Mouse (Mus musculus) olfactory bulb, adult 2 months (tissue): ENCODE data around the gene Lmtk2.

Source experiments
- CTCF ChIP-seq: fragments of 200-500 bp; IDR thresholded peaks from 2 replicates; pipeline ENCODE4 v1.5.1; 2012; ENCODE audit warnings: low read depth, mild to moderate bottlenecking, low read length, moderate library complexity; ENCODE audit not compliant: insufficient read depth
- POLR2A ChIP-seq: fragments of 200-500 bp; IDR thresholded peaks from 2 replicates; pipeline ENCODE4 v1.6.1; 2012; ENCODE audit warnings: mild to moderate bottlenecking, low read depth, low read length, moderate library complexity; ENCODE audit not compliant: insufficient read depth

DNA sequence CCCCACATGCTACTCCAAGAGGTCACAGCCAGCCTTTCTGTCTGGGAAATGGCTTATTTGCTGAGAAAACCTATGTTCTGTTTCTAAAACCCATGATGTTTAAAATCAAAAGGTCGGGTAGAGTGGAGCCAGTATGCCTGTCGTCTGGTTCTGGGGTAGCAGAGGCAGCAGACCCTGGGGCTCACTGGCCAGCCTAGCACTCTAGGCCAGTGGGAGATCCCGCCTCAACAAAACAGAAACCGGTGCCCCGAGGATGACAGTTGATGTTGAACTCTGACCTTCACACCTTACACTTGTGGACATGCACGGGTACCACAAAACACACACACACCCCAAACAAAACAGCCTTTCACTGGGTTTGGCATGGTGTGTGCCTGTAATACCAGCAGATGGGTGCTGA, 88.2 kb downstream of the Lmtk2 start:
- TF ChIP-seq POLR2A, result no peak
- no peak for TF ChIP-seq CTCF
